Mouse (Mus musculus): ENCODE data around the gene Copz1.

DNA sequence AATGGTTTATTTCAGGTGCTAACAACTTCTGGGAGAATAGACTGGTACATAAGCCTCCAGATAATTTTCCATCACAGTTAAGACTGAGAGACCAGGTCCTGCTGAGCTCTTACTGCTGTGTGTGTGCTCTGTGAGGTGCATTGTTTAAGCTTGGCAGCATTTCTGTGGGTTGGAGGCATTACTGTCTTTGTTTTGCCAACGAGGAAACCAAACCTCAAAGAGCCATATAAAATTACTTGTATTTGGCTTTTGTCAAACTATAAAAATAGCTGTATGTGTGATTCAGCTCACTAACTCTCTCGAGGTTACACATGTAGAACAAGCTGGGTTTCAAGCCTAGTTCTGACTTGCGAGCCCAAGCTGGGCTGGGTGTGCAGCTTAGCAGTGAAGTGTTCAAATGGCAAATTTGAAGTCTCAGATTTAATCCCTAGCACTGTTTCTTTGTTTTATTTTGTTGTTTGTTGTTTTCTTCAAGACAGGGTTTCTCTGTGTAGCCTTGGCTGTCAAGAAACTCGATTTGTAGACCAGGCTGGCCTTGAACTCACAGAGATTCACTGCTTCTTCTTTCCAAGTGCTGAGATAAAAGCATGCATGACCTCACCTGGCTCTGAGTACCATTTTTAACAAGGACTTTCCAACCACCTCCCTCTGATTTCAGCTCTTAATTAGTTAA lies 20.3 kb downstream of the Copz1 start:
- TF ChIP-seq SMC3 (IDR thresholded peaks at IDR 0.05; ENCODE audit: low read depth, low read length) (no peak), USF2 (conservative IDR thresholded peaks at IDR 0.05; ENCODE audit: low read depth, low read length) (no peak), POLR2A (IDR thresholded peaks at IDR 0.05; ENCODE audit: low read depth, low read length) (no peak)
